Mouse (Mus musculus) brain, embryonic 14.5 days (tissue): ENCODE measurements around the gene Olfr1440.

ENCODE experiments used
- CTCF ChIP-seq: fragments of 200-500 bp; IDR thresholded peaks from 2 replicates; pipeline ENCODE4 v1.5.1; 2012; ENCODE audit warnings: inconsistent platforms, mild to moderate bottlenecking, moderate library complexity, borderline replicate concordance; ENCODE audit not compliant: insufficient read depth, insufficient read length; ENCODE audit errors: extremely low read depth
- POLR2A ChIP-seq: fragments of 200-500 bp; IDR thresholded peaks from 2 replicates; pipeline ENCODE4 v1.6.1; 2012; ENCODE audit warnings: mild to moderate bottlenecking, inconsistent platforms, borderline replicate concordance; ENCODE audit not compliant: poor library complexity, insufficient read depth, insufficient read length, severe bottlenecking; ENCODE audit errors: extremely low read depth

DNA sequence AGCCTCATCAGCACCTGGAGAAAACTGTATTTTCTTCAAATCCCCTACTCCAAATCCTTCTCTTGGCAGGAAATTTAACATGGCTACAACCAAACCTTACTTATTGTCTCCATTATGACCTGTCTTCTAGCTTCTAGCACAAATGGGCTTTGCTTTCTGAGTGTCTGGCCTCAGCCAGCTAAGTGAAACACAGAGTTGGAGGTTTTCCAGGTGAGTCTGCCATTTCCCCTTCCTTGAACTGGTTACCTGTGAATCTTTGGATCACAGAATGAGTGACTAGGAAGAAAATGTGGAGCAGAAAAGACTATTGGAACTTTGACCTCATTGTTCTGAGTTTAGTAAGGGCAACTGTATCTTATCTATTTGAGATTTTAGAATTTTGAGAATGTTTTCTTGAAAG, 30.3 kb downstream of the Olfr1440 start, which contains the start of gene Olfr1441:
- TF ChIP-seq CTCF (no peak), POLR2A (no peak)
